Mouse (Mus musculus): ENCODE data around the gene Stip1. TPM values are rescaled to one million over a fixed set of nuclear protein-coding genes. Genes with fewer than 3 reads are reported as not detected.

Stip1 gene
- polyA plus RNA-seq, 1 experiment from 2014 or later: 453 TPM

GRCm38 (mm10) chr19:6987904-6988285, 51.9 kb downstream of the Stip1 start:
- ATAC-seq (ENCODE audit: insufficient number of reproducible peaks, low FRiP score, low TSS enrichment, low read depth) (no peak), DNase-seq (ENCODE audit: low spot score) (no peak)
- 6% methylated on average over 8 of the region's 8 CpGs for WGBS
- Histone ChIP-seq H3K9ac (ENCODE audit: low read length) (peak overlapping the region; percentile 91), H3K4me1 (ENCODE audit: control insufficient read depth, insufficient read depth, low read length) (peaks cover 19% of the 10 kb centered on the region), H3K27me3 (ENCODE audit: control insufficient read depth, insufficient read depth, low read length) (no peaks in the 10 kb centered on the region), H3K9me3 (ENCODE audit: control insufficient read depth, low read length) (no peaks in the 10 kb centered on the region), H3K4me2 (ENCODE audit: low read depth, severe bottlenecking) (peak overlapping the region; percentile 88), H3K36me3 (ENCODE audit: control insufficient read depth, insufficient read depth, low read length) (peaks cover 5% of the 10 kb centered on the region), H3K4me3 (ENCODE audit: low read depth, low read length) (peak overlapping the region; percentile 74), H3K27ac (replicated peaks; ENCODE audit: low read depth, low read length) (no peak overlapping the region; the same call in 1 of the 2 replicates)

- no peaks in the 10 kb centered on the region for H3K27me3 ChIP-seq (ENCODE audit: control insufficient read depth, insufficient read depth, low read length)
- peak within 1 kb of the TSS; percentile 74 for H3K4me3 ChIP-seq (ENCODE audit: low read depth, low read length)
- peak within 1 kb of the TSS; percentile 91 for H3K9ac ChIP-seq (ENCODE audit: low read length)
- DNase-seq (ENCODE audit: low spot score) (peak; percentile 74), ATAC-seq (ENCODE audit: insufficient number of reproducible peaks, low FRiP score, low TSS enrichment, low read depth) (peak; percentile 27; the same call in 1 of the 2 replicates)
- H3K9me3 ChIP-seq (ENCODE audit: control insufficient read depth, low read length): no peaks in the 10 kb centered on the region
- WGBS: under 1% methylated on average over 71 of the region's 85 CpGs
- peaks cover 8% of the 10 kb centered on the region for H3K36me3 ChIP-seq (ENCODE audit: control insufficient read depth, insufficient read depth, low read length)
- H3K27ac ChIP-seq (replicated peaks; ENCODE audit: low read depth, low read length): peak within 1 kb of the TSS; percentile 79
- peak within 1 kb of the TSS; percentile 88 for H3K4me2 ChIP-seq (ENCODE audit: low read depth, severe bottlenecking)
- peaks cover 19% of the 10 kb centered on the region for H3K4me1 ChIP-seq (ENCODE audit: control insufficient read depth, insufficient read depth, low read length)
These were observed 52.5 kb downstream of the Stip1 start, which contains the start of gene Vegfb for GRCm38 (mm10) chr19:6987061-6987903. Gene Vegfb (minus strand): TSS chr19:6987651.

GRCm38 (mm10) chr19:6985951-6986708, 53.6 kb downstream of the Stip1 start:
- 80% methylated on average over 10 of the region's 10 CpGs for WGBS
- no peak overlapping the region for H3K27ac ChIP-seq (replicated peaks; ENCODE audit: low read depth, low read length)
- no peak for ATAC-seq (ENCODE audit: insufficient number of reproducible peaks, low FRiP score, low TSS enrichment, low read depth)

GRCm38 (mm10) chr19:6985300-6985699, 54.5 kb downstream of the Stip1 start:
- H3K36me3 ChIP-seq (ENCODE audit: control insufficient read depth, insufficient read depth, low read length): peaks cover 12% of the 10 kb centered on the region
- H3K4me3 ChIP-seq (ENCODE audit: low read depth, low read length): peak overlapping the region; percentile 5; the same call in 1 of the 2 replicates
- peaks cover 15% of the 10 kb centered on the region for H3K4me1 ChIP-seq (ENCODE audit: control insufficient read depth, insufficient read depth, low read length)
- no peaks in the 10 kb centered on the region for H3K27me3 ChIP-seq (ENCODE audit: control insufficient read depth, insufficient read depth, low read length)
- H3K27ac ChIP-seq (replicated peaks; ENCODE audit: low read depth, low read length): no peak overlapping the region
- DNase-seq (ENCODE audit: low spot score) (no peak), ATAC-seq (ENCODE audit: insufficient number of reproducible peaks, low FRiP score, low TSS enrichment, low read depth) (no peak)
- WGBS: 78% methylated on average over 19 of the region's 19 CpGs
- no peak overlapping the region for H3K9ac ChIP-seq (ENCODE audit: low read length)
- H3K4me2 ChIP-seq (ENCODE audit: low read depth, severe bottlenecking): no peak overlapping the region
- no peaks in the 10 kb centered on the region for H3K9me3 ChIP-seq (ENCODE audit: control insufficient read depth, low read length)

More at GRCm38 (mm10) chr19:6985951-6986708, 53.6 kb downstream of the Stip1 start:
- Histone ChIP-seq H3K9ac (ENCODE audit: low read length) (peak overlapping the region; percentile 91; the same call in 1 of the 2 replicates), H3K4me3 (ENCODE audit: low read depth, low read length) (peak overlapping the region; percentile 74; the same call in 1 of the 2 replicates), H3K4me2 (ENCODE audit: low read depth, severe bottlenecking) (peak overlapping the region; percentile 88), H3K4me1 (ENCODE audit: control insufficient read depth, insufficient read depth, low read length) (peaks cover 15% of the 10 kb centered on the region), H3K36me3 (ENCODE audit: control insufficient read depth, insufficient read depth, low read length) (peaks cover 11% of the 10 kb centered on the region), H3K9me3 (ENCODE audit: control insufficient read depth, low read length) (no peaks in the 10 kb centered on the region), H3K27me3 (ENCODE audit: control insufficient read depth, insufficient read depth, low read length) (no peaks in the 10 kb centered on the region)
- no peak for DNase-seq (ENCODE audit: low spot score)

GRCm38 (mm10) chr19:6983621-6984020, 56.1 kb downstream of the Stip1 start:
- ATAC-seq (ENCODE audit: insufficient number of reproducible peaks, low FRiP score, low TSS enrichment, low read depth) (no peak), DNase-seq (ENCODE audit: low spot score) (no peak)
- Histone ChIP-seq H3K27me3 (ENCODE audit: control insufficient read depth, insufficient read depth, low read length) (no peaks in the 10 kb centered on the region), H3K4me2 (ENCODE audit: low read depth, severe bottlenecking) (no peak overlapping the region), H3K36me3 (ENCODE audit: control insufficient read depth, insufficient read depth, low read length) (peaks cover 12% of the 10 kb centered on the region), H3K4me1 (ENCODE audit: control insufficient read depth, insufficient read depth, low read length) (peaks cover 19% of the 10 kb centered on the region), H3K4me3 (ENCODE audit: low read depth, low read length) (no peak overlapping the region), H3K9me3 (ENCODE audit: control insufficient read depth, low read length) (no peaks in the 10 kb centered on the region), H3K27ac (replicated peaks; ENCODE audit: low read depth, low read length) (no peak overlapping the region), H3K9ac (ENCODE audit: low read length) (no peak overlapping the region)
- 91% methylated on average over 5 of the region's 5 CpGs for WGBS

GRCm38 (mm10) chr19:6981465-6981864, 58.3 kb downstream of the Stip1 start:
- Histone ChIP-seq H3K4me3 (ENCODE audit: low read depth, low read length) (no peak overlapping the region), H3K36me3 (ENCODE audit: control insufficient read depth, insufficient read depth, low read length) (peaks cover 22% of the 10 kb centered on the region), H3K27ac (replicated peaks; ENCODE audit: low read depth, low read length) (no peak overlapping the region), H3K27me3 (ENCODE audit: control insufficient read depth, insufficient read depth, low read length) (no peaks in the 10 kb centered on the region), H3K4me1 (ENCODE audit: control insufficient read depth, insufficient read depth, low read length) (peaks cover 17% of the 10 kb centered on the region; the same call in 1 of the 2 replicates), H3K9ac (ENCODE audit: low read length) (no peak overlapping the region), H3K4me2 (ENCODE audit: low read depth, severe bottlenecking) (no peak overlapping the region), H3K9me3 (ENCODE audit: control insufficient read depth, low read length) (no peaks in the 10 kb centered on the region)
- WGBS: 92% methylated on average over 4 of the region's 4 CpGs
- DNase-seq (ENCODE audit: low spot score): no peak
- ATAC-seq (ENCODE audit: insufficient number of reproducible peaks, low FRiP score, low TSS enrichment, low read depth): no peak

GRCm38 (mm10) chr19:6980381-6981093, 59.2 kb downstream of the Stip1 start, which contains the start of gene Fkbp2:
Gene Fkbp2 (minus strand): TSS chr19:6980501.
- peak; percentile 88 for ATAC-seq (ENCODE audit: insufficient number of reproducible peaks, low FRiP score, low TSS enrichment, low read depth)
- Histone ChIP-seq H3K4me2 (ENCODE audit: low read depth, severe bottlenecking) (peak within 1 kb of the TSS; percentile 71), H3K9ac (ENCODE audit: low read length) (peak within 1 kb of the TSS; percentile 83), H3K27me3 (ENCODE audit: control insufficient read depth, insufficient read depth, low read length) (no peaks in the 10 kb centered on the region), H3K9me3 (ENCODE audit: control insufficient read depth, low read length) (no peaks in the 10 kb centered on the region), H3K27ac (replicated peaks; ENCODE audit: low read depth, low read length) (peak within 1 kb of the TSS; percentile 78), H3K4me1 (ENCODE audit: control insufficient read depth, insufficient read depth, low read length) (peaks cover 20% of the 10 kb centered on the region), H3K36me3 (ENCODE audit: control insufficient read depth, insufficient read depth, low read length) (peaks cover 22% of the 10 kb centered on the region), H3K4me3 (ENCODE audit: low read depth, low read length) (peak within 1 kb of the TSS; percentile 56)
- 2% methylated on average over 38 of the region's 38 CpGs for WGBS
- DNase-seq (ENCODE audit: low spot score): peak; percentile 98

Data from limb, embryonic 11.5 days (tissue).